Mouse (Mus musculus) activated CD4-positive, CD25-positive, alpha-beta regulatory T cell (primary cell): Measurements from ENCODE around the gene Gm14408. TPM values are rescaled to one million over a fixed set of nuclear protein-coding genes. Genes with fewer than 3 reads are reported as not detected.

Experiments used
- polyA plus RNA-seq, 2 experiments: library from polyadenylated mRNA; unstranded; fragments of 100-300 nt; shearing (Covaris generic); gene quantifications; one replicate each; pipeline ENCODE4 v1.2.1; 2017

Gene Gm14408
- not detected for polyA plus RNA-seq

GRCm38 (mm10) chr2:176830840-176831239 lies at the start of gene Gm14408:
Gene Gm14408 (plus strand): TSS chr2:176831140.

GRCm38 (mm10) chr2:176798312-176798711 lies 32.6 kb upstream of the Gm14408 start, which contains the start of gene Gm14295:
Gene Gm14295 (plus strand): TSS chr2:176798612.

Other genes starting within 250 kb of the Gm14408 start
- gene Gm14308, start 194.8 kb upstream of the Gm14408 start, polyA plus RNA-seq: 1 to 10 TPM; 4.3 to 7.4 TPM
- gene Zfp973, start 160.6 kb upstream of the Gm14408 start, polyA plus RNA-seq: 1 to 10 TPM; 5.4 to 9.1 TPM
- 10 to 100 TPM in 1 of 2 experiments, 1 to 10 TPM in 1; 5.9 to 12.4 TPM for gene Gm14305, start 122.8 kb upstream of the Gm14408 start, polyA plus RNA-seq
- 1 to 10 TPM; 5.7 to 6.9 TPM for gene Gm14295, start 32.5 kb upstream of the Gm14408 start, polyA plus RNA-seq
- gene Gm14296, start 96.7 kb downstream of the Gm14408 start, polyA plus RNA-seq: 1 to 10 TPM; 3.5 to 3.9 TPM
- gene Gm14419, start 169.8 kb downstream of the Gm14408 start, polyA plus RNA-seq: 1 to 10 TPM; 1.0 to 2.6 TPM
- under 1 TPM in 1 of 2 experiments, not detected in 1; 0.58 TPM for gene Gm14401, start 243.2 kb downstream of the Gm14408 start, polyA plus RNA-seq